Mouse (Mus musculus): Measurements from ENCODE around the gene Dpy19l1. TPM values are rescaled to one million over a fixed set of nuclear protein-coding genes. Genes with fewer than 3 reads are reported as not detected.

Gene Dpy19l1
- polyA plus RNA-seq, 1 experiment: 20.1 TPM

GRCm38 (mm10) chr9:24488425-24489104, 14.4 kb downstream of the Dpy19l1 start:
- peaks cover 97% of the 10 kb centered on the region for H3K79me2 ChIP-seq (ENCODE audit: control insufficient read depth, insufficient read depth)
- H3K36me3 ChIP-seq (ENCODE audit: control insufficient read depth, insufficient read depth): no peaks in the 10 kb centered on the region
- peaks cover 67% of the 10 kb centered on the region for H3K79me3 ChIP-seq (ENCODE audit: low read depth)
- no peak overlapping the region for H3ac ChIP-seq (ENCODE audit: control insufficient read depth, insufficient read length, low read depth)
- TF ChIP-seq CEBPB (IDR thresholded peaks at IDR 0.05; ENCODE audit: low read depth): no peak
- TF ChIP-seq MYOG (IDR thresholded peaks at IDR 0.05; ENCODE audit: control insufficient read depth, extremely low read depth, insufficient read length): no peak
- no peak for TF ChIP-seq USF1 (IDR thresholded peaks at IDR 0.05; ENCODE audit: low read depth)
- no peak for TF ChIP-seq MAX (IDR thresholded peaks at IDR 0.05)
- TF ChIP-seq FOSL1 (IDR thresholded peaks at IDR 0.05; ENCODE audit: insufficient read depth, low read length, poor library complexity, severe bottlenecking): no peak
- TF ChIP-seq CTCF (IDR thresholded peaks at IDR 0.05; ENCODE audit: control insufficient read depth, insufficient read depth, insufficient read length): no peak
- no peak for TF ChIP-seq MYOD1 (IDR thresholded peaks at IDR 0.05; ENCODE audit: control insufficient read depth, insufficient read length, low read depth)
- H3K27me3 ChIP-seq (ENCODE audit: control insufficient read depth, insufficient read depth, insufficient read length): no peaks in the 10 kb centered on the region
- H3K4me3 ChIP-seq (ENCODE audit: insufficient read depth, poor library complexity, severe bottlenecking): no peak overlapping the region

- Histone ChIP-seq H3K4me3 (ENCODE audit: insufficient read depth, poor library complexity, severe bottlenecking) (no peak overlapping the region), H3K36me3 (ENCODE audit: control insufficient read depth, insufficient read depth) (peaks cover 14% of the 10 kb centered on the region), H3K79me2 (ENCODE audit: control insufficient read depth, insufficient read depth) (peaks cover 53% of the 10 kb centered on the region), H3ac (ENCODE audit: control insufficient read depth, insufficient read length, low read depth) (no peak overlapping the region), H3K79me3 (ENCODE audit: low read depth) (peaks cover 33% of the 10 kb centered on the region), H3K27me3 (ENCODE audit: control insufficient read depth, insufficient read depth, insufficient read length) (no peaks in the 10 kb centered on the region)
- no peak for TF ChIP-seq CTCF (IDR thresholded peaks at IDR 0.05; ENCODE audit: control insufficient read depth, insufficient read depth, insufficient read length)
- TF ChIP-seq MYOG (IDR thresholded peaks at IDR 0.05; ENCODE audit: control insufficient read depth, extremely low read depth, insufficient read length): no peak
- TF ChIP-seq MYOD1 (IDR thresholded peaks at IDR 0.05; ENCODE audit: control insufficient read depth, insufficient read length, low read depth): no peak
- no peak for TF ChIP-seq FOSL1 (IDR thresholded peaks at IDR 0.05; ENCODE audit: insufficient read depth, low read length, poor library complexity, severe bottlenecking)
- no peak for TF ChIP-seq CEBPB (IDR thresholded peaks at IDR 0.05; ENCODE audit: low read depth)
- no peak for TF ChIP-seq MAX (IDR thresholded peaks at IDR 0.05)
- no peak for TF ChIP-seq USF1 (IDR thresholded peaks at IDR 0.05; ENCODE audit: low read depth)
These were observed 20.6 kb downstream of the Dpy19l1 start for GRCm38 (mm10) chr9:24482375-24482774.

- Histone ChIP-seq H3K36me3 (ENCODE audit: control insufficient read depth, insufficient read depth) (peaks cover 22% of the 10 kb centered on the region), H3K4me3 (ENCODE audit: insufficient read depth, poor library complexity, severe bottlenecking) (no peak overlapping the region), H3K79me2 (ENCODE audit: control insufficient read depth, insufficient read depth) (peaks cover 5% of the 10 kb centered on the region), H3K79me3 (ENCODE audit: low read depth) (peaks cover 5% of the 10 kb centered on the region), H3ac (ENCODE audit: control insufficient read depth, insufficient read length, low read depth) (no peak overlapping the region), H3K27me3 (ENCODE audit: control insufficient read depth, insufficient read depth, insufficient read length) (no peaks in the 10 kb centered on the region)
- TF ChIP-seq USF1 (IDR thresholded peaks at IDR 0.05; ENCODE audit: low read depth) (no peak), FOSL1 (IDR thresholded peaks at IDR 0.05; ENCODE audit: insufficient read depth, low read length, poor library complexity, severe bottlenecking) (no peak)
These were observed 25.7 kb downstream of the Dpy19l1 start for GRCm38 (mm10) chr9:24477251-24477650.

GRCm38 (mm10) chr9:24473824-24474223, 29.1 kb downstream of the Dpy19l1 start:
- Histone ChIP-seq H3K27me3 (ENCODE audit: control insufficient read depth, insufficient read depth, insufficient read length) (no peaks in the 10 kb centered on the region), H3ac (ENCODE audit: control insufficient read depth, insufficient read length, low read depth) (no peak overlapping the region), H3K79me2 (ENCODE audit: control insufficient read depth, insufficient read depth) (peaks cover 14% of the 10 kb centered on the region), H3K4me3 (ENCODE audit: insufficient read depth, poor library complexity, severe bottlenecking) (no peak overlapping the region), H3K79me3 (ENCODE audit: low read depth) (no peaks in the 10 kb centered on the region), H3K36me3 (ENCODE audit: control insufficient read depth, insufficient read depth) (peaks cover 20% of the 10 kb centered on the region)
- TF ChIP-seq MAX (IDR thresholded peaks at IDR 0.05) (no peak), MYOD1 (IDR thresholded peaks at IDR 0.05; ENCODE audit: control insufficient read depth, insufficient read length, low read depth) (no peak), CTCF (IDR thresholded peaks at IDR 0.05; ENCODE audit: control insufficient read depth, insufficient read depth, insufficient read length) (no peak), FOSL1 (IDR thresholded peaks at IDR 0.05; ENCODE audit: insufficient read depth, low read length, poor library complexity, severe bottlenecking) (no peak), USF1 (IDR thresholded peaks at IDR 0.05; ENCODE audit: low read depth) (no peak), MYOG (IDR thresholded peaks at IDR 0.05; ENCODE audit: control insufficient read depth, extremely low read depth, insufficient read length) (no peak), CEBPB (IDR thresholded peaks at IDR 0.05; ENCODE audit: low read depth) (no peak)

GRCm38 (mm10) chr9:24472514-24472913, 30.4 kb downstream of the Dpy19l1 start:
- no peak for TF ChIP-seq MAX (IDR thresholded peaks at IDR 0.05)
- TF ChIP-seq USF1 (IDR thresholded peaks at IDR 0.05; ENCODE audit: low read depth): no peak
- TF ChIP-seq CTCF (IDR thresholded peaks at IDR 0.05; ENCODE audit: control insufficient read depth, insufficient read depth, insufficient read length): no peak
- TF ChIP-seq MYOG (IDR thresholded peaks at IDR 0.05; ENCODE audit: control insufficient read depth, extremely low read depth, insufficient read length): no peak
- TF ChIP-seq MYOD1 (IDR thresholded peaks at IDR 0.05; ENCODE audit: control insufficient read depth, insufficient read length, low read depth): no peak
- no peak for TF ChIP-seq FOSL1 (IDR thresholded peaks at IDR 0.05; ENCODE audit: insufficient read depth, low read length, poor library complexity, severe bottlenecking)
- no peak for TF ChIP-seq CEBPB (IDR thresholded peaks at IDR 0.05; ENCODE audit: low read depth)
- H3K79me3 ChIP-seq (ENCODE audit: low read depth): no peaks in the 10 kb centered on the region
- H3ac ChIP-seq (ENCODE audit: control insufficient read depth, insufficient read length, low read depth): no peak overlapping the region
- no peaks in the 10 kb centered on the region for H3K27me3 ChIP-seq (ENCODE audit: control insufficient read depth, insufficient read depth, insufficient read length)
- peaks cover 17% of the 10 kb centered on the region for H3K36me3 ChIP-seq (ENCODE audit: control insufficient read depth, insufficient read depth)
- H3K79me2 ChIP-seq (ENCODE audit: control insufficient read depth, insufficient read depth): peaks cover 14% of the 10 kb centered on the region
- H3K4me3 ChIP-seq (ENCODE audit: insufficient read depth, poor library complexity, severe bottlenecking): no peak overlapping the region

- peaks cover 15% of the 10 kb centered on the region for H3K36me3 ChIP-seq (ENCODE audit: control insufficient read depth, insufficient read depth)
- no peak overlapping the region for H3K4me3 ChIP-seq (ENCODE audit: insufficient read depth, poor library complexity, severe bottlenecking)
These were observed 32.8 kb downstream of the Dpy19l1 start for GRCm38 (mm10) chr9:24470166-24470565.

More at GRCm38 (mm10) chr9:24470166-24470565, 32.8 kb downstream of the Dpy19l1 start:
- Histone ChIP-seq H3K79me3 (ENCODE audit: low read depth) (no peaks in the 10 kb centered on the region), H3K79me2 (ENCODE audit: control insufficient read depth, insufficient read depth) (peaks cover 14% of the 10 kb centered on the region), H3K27me3 (ENCODE audit: control insufficient read depth, insufficient read depth, insufficient read length) (no peaks in the 10 kb centered on the region), H3ac (ENCODE audit: control insufficient read depth, insufficient read length, low read depth) (no peak overlapping the region)
- TF ChIP-seq MYOD1 (IDR thresholded peaks at IDR 0.05; ENCODE audit: control insufficient read depth, insufficient read length, low read depth) (no peak), MAX (IDR thresholded peaks at IDR 0.05) (no peak), CEBPB (IDR thresholded peaks at IDR 0.05; ENCODE audit: low read depth) (no peak), FOSL1 (IDR thresholded peaks at IDR 0.05; ENCODE audit: insufficient read depth, low read length, poor library complexity, severe bottlenecking) (no peak), CTCF (IDR thresholded peaks at IDR 0.05; ENCODE audit: control insufficient read depth, insufficient read depth, insufficient read length) (no peak), MYOG (IDR thresholded peaks at IDR 0.05; ENCODE audit: control insufficient read depth, extremely low read depth, insufficient read length) (no peak), USF1 (IDR thresholded peaks at IDR 0.05; ENCODE audit: low read depth) (no peak)
